Mouse (Mus musculus): Measurements from ENCODE around the gene Rcbtb2.

- no peak for TF ChIP-seq CTCF (IDR thresholded peaks at IDR 0.05; ENCODE audit: control insufficient read depth, insufficient read depth, insufficient replicate concordance, low read depth, low read length)
- no peak for TF ChIP-seq POLR2A (IDR thresholded peaks at IDR 0.05; ENCODE audit: control insufficient read depth, low read depth, low read length)
Observed at GRCm38 (mm10) chr14:73083563-73083962, 39.3 kb upstream of the Rcbtb2 start.

Measured in testis, adult 2 months (tissue).